Mouse (Mus musculus) heart, adult 2 months (tissue): Measurements from ENCODE around the gene Cradd. TPM values are rescaled to one million over a fixed set of nuclear protein-coding genes. Genes with fewer than 3 reads are reported as not detected.

ENCODE experiments used
- DNase-seq, 2 experiments: peaks; one replicate each; pipeline ENCODE4 v3.0.0; 2021
- H3K27ac ChIP-seq: fragments of 200-600 bp; 2 replicates; pipeline ENCODE4 v1.8.1; 2022
- H3K27me3 ChIP-seq: fragments of 200-500 bp; 2 replicates; pipeline ENCODE4 v1.6.1; 2012; ENCODE audit warnings: mild to moderate bottlenecking, low read length, inconsistent platforms, mixed read lengths; ENCODE audit not compliant: control insufficient read depth, insufficient read depth
- H3K36me3 ChIP-seq: fragments of 200-500 bp; 2 replicates; pipeline ENCODE4 v1.6.1; 2012; ENCODE audit warnings: low read length, inconsistent platforms; ENCODE audit not compliant: control insufficient read depth, insufficient read depth
- H3K4me1 ChIP-seq: fragments of 200-500 bp; 2 replicates; pipeline ENCODE4 v1.6.1; 2011; ENCODE audit warnings: low read length; ENCODE audit not compliant: control insufficient read depth, insufficient read depth
- H3K4me3 ChIP-seq: fragments of 200-600 bp; 2 replicates; pipeline ENCODE4 v1.8.1; 2022
- H3K79me2 ChIP-seq: fragments of 200-500 bp; replicated peaks from 2 replicates; pipeline ENCODE4 v1.6.1; 2012; ENCODE audit warnings: mild to moderate bottlenecking, inconsistent platforms, low read length, moderate library complexity, mixed read lengths; ENCODE audit not compliant: control insufficient read depth, insufficient read depth
- H3K9ac ChIP-seq: fragments of 200-500 bp; 2 replicates; pipeline ENCODE4 v1.6.1; 2012; ENCODE audit warnings: low read depth, mild to moderate bottlenecking, control low read depth, inconsistent platforms, low read length, mixed read lengths
- CTCF ChIP-seq: fragments of 200-600 bp; IDR thresholded peaks from 2 replicates; pipeline ENCODE4 v1.8.1; 2022; ENCODE audit warnings: antibody characterized with exemption, mild to moderate bottlenecking, moderate library complexity
- EP300 ChIP-seq: fragments of 200-500 bp; IDR thresholded peaks from 2 replicates; pipeline ENCODE4 v1.6.1; 2011; ENCODE audit warnings: low read depth, low read length, control low read depth; ENCODE audit not compliant: insufficient read depth
- POLR2A ChIP-seq: fragments of 200-500 bp; IDR thresholded peaks from 2 replicates; pipeline ENCODE4 v1.6.1; 2011; ENCODE audit warnings: mild to moderate bottlenecking, low read depth, low read length, control low read depth; ENCODE audit not compliant: insufficient read depth
- WGBS: fragments of 180-500 bp; shearing (Covaris S2); methylation state at CpG from one replicate; pipeline ENCODE4 v1.1.7; 2018; 5-methylcytosine and 5-hydroxymethylcytosine counted together
- intact Hi-C: fragments of 180-260 bp; cut with DNase I; formaldehyde crosslinking; loops from one replicate; pipeline ENCODE4 v1.15.1; 2025
- polyA plus RNA-seq: library from polyadenylated mRNA; depleted of rRNA; stranded (reverse); fragments of >200 nt; gene quantifications from 2 replicates; pipeline ENCODE4 v1.2.3, GENCODE M21; 2012
- total RNA-seq, 2 experiments: library from RNA; stranded (reverse); gene quantifications; 2 replicates each; pipeline ENCODE4 v1.2.3; 2021

Cradd gene
- total and polyA plus RNA-seq, 3 experiments, result 9.9 to 15.1 (median 10.3) TPM

GRCm38 (mm10) chr10:95181553-95181952, 142.4 kb downstream of the Cradd start:
- Histone ChIP-seq H3K4me1 (peaks cover 8% of the 10 kb centered on the region), H3K36me3 (no peaks in the 10 kb centered on the region), H3K4me3 (no peak overlapping the region), H3K27me3 (no peaks in the 10 kb centered on the region), H3K27ac (no peak overlapping the region), H3K9ac (no peak overlapping the region), H3K79me2 (no peaks in the 10 kb centered on the region)
- DNase-seq, result no peak
- intact Hi-C loops, result no loop called here
- WGBS, result 47% methylated on average over 10 of the region's 10 CpGs
- TF ChIP-seq POLR2A (no peak), EP300 (no peak), CTCF (no peak)

- no peaks in the 10 kb centered on the region for H3K36me3 ChIP-seq
- no peak for TF ChIP-seq CTCF
- intact Hi-C loops, result no loop called here
These were observed 143.0 kb downstream of the Cradd start for GRCm38 (mm10) chr10:95180900-95181299.

DNA sequence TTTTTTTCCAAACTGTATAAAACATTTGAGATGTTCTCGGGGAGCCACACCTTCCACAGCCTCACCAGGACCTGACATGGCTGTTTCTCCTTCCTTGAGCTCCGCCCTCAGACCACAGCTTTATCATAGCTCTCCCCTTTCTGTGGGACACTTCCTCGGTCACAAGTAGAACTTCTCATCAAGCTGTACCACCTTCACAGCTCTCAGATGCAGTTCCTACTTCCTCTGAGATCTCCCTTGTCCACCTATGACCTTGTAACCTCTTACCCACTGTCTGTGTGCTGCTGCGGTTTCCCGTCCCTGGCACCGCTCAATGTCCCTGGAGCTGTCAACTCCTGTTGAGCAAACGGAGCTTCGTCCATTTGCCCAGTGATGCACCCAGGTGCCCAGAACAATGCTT, 143.8 kb downstream of the Cradd start:
- no peak for DNase-seq
- no peaks in the 10 kb centered on the region for H3K36me3 ChIP-seq
- H3K4me1 ChIP-seq, result peaks cover 8% of the 10 kb centered on the region
- TF ChIP-seq CTCF (no peak), POLR2A (no peak), EP300 (no peak)
- H3K9ac ChIP-seq, result no peak overlapping the region
- H3K4me3 ChIP-seq, result no peak overlapping the region
- 71% methylated on average over 8 of the region's 8 CpGs for WGBS
- H3K27me3 ChIP-seq, result no peaks in the 10 kb centered on the region
- intact Hi-C loops, result no loop called here
- no peak overlapping the region for H3K27ac ChIP-seq
- H3K79me2 ChIP-seq, result no peaks in the 10 kb centered on the region

More at GRCm38 (mm10) chr10:95180900-95181299, 143.0 kb downstream of the Cradd start:
- Histone ChIP-seq H3K9ac (no peak overlapping the region), H3K4me1 (peaks cover 8% of the 10 kb centered on the region), H3K4me3 (no peak overlapping the region), H3K79me2 (no peaks in the 10 kb centered on the region), H3K27ac (no peak overlapping the region), H3K27me3 (no peaks in the 10 kb centered on the region)
- 75% methylated on average over 3 of the region's 3 CpGs for WGBS
- no peak for DNase-seq

- Histone ChIP-seq H3K27me3 (no peaks in the 10 kb centered on the region), H3K27ac (no peak overlapping the region), H3K4me3 (no peak overlapping the region), H3K4me1 (peaks cover 6% of the 10 kb centered on the region), H3K9ac (no peak overlapping the region), H3K36me3 (no peaks in the 10 kb centered on the region), H3K79me2 (no peaks in the 10 kb centered on the region)
- TF ChIP-seq POLR2A (no peak), CTCF (no peak), EP300 (no peak)
- DNase-seq, result no peak
- intact Hi-C loops, result no loop called here
- 82% methylated on average over 4 of the region's 4 CpGs for WGBS
These were observed 145.1 kb downstream of the Cradd start for GRCm38 (mm10) chr10:95178785-95179184.

GRCm38 (mm10) chr10:95175423-95176120, 148.4 kb downstream of the Cradd start:
- no peak overlapping the region for H3K4me3 ChIP-seq
- no peak for DNase-seq
- WGBS, result 82% methylated on average over 26 of the region's 26 CpGs
- no peak overlapping the region for H3K9ac ChIP-seq
- TF ChIP-seq POLR2A (no peak), EP300 (no peak)
- intact Hi-C loops, result no loop called here
- H3K79me2 ChIP-seq, result no peaks in the 10 kb centered on the region
- no peaks in the 10 kb centered on the region; the same call in 1 of the 2 replicates for H3K36me3 ChIP-seq
- no peaks in the 10 kb centered on the region for H3K27me3 ChIP-seq
- H3K27ac ChIP-seq, result no peak overlapping the region
- peaks cover 2% of the 10 kb centered on the region; the same call in 1 of the 2 replicates for H3K4me1 ChIP-seq

DNA sequence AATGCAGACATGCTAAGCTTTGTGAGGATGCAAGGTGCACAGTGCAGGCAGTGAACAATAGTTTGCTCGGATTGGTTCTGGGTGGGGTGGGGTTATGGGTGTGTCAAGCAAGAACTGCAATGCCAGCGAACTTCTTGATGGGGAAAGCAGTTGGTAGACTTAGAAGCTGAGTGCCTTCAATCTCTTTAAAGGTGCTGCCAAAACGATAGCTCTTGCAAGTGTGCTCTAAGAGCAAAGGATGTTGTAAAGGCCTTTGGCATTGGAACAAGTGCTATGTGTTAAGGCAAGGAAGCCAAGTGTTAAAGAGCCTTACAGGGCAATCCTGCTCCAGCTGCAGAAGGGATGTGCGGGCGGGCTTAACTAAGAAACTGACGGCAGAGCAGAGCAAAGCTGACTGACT, 149.7 kb downstream of the Cradd start:
- 70% methylated on average over 6 of the region's 6 CpGs for WGBS
- H3K36me3 ChIP-seq, result no peaks in the 10 kb centered on the region; the same call in 1 of the 2 replicates
- no peak for TF ChIP-seq CTCF
- no peak for TF ChIP-seq POLR2A
- no peak for TF ChIP-seq EP300

More for the DNA sequence above, 149.7 kb downstream of the Cradd start:
- Histone ChIP-seq H3K27me3 (no peaks in the 10 kb centered on the region), H3K4me1 (peaks cover 2% of the 10 kb centered on the region; the same call in 1 of the 2 replicates), H3K79me2 (no peaks in the 10 kb centered on the region), H3K9ac (no peak overlapping the region), H3K4me3 (no peak overlapping the region), H3K27ac (no peak overlapping the region)
- DNase-seq, result no peak
- intact Hi-C loops, result no loop called here
